Mouse (Mus musculus) heart, embryonic 16.5 days (tissue): ENCODE data around the gene Pold4. TPM values are rescaled to one million over a fixed set of nuclear protein-coding genes. Genes with fewer than 3 reads are reported as not detected.
"Not testable (repeated sequence)": the region's sequence is repeated elsewhere in the genome, so short reads cannot be mapped to it uniquely, and the experiment has no call there.

ENCODE experiments used
- ATAC-seq: fragments of 200-750 bp; cut with Nextera tagmentation; replicated peaks from 2 replicates; pipeline ENCODE4 v1.8.0; 2017; ENCODE audit warnings: moderate number of reproducible peaks; ENCODE audit not compliant: insufficient read depth, low FRiP score; ENCODE audit errors: extremely low read depth
- H3K27ac ChIP-seq: fragments of 300-500 bp; sonication (generic); 2 replicates; pipeline ENCODE4 v1.5.1; 2014; ENCODE audit warnings: mild to moderate bottlenecking, low read length, control low read depth, moderate library complexity
- H3K27me3 ChIP-seq: fragments of 300-500 bp; sonication (generic); 2 replicates; pipeline ENCODE4 v1.6.1; 2014; ENCODE audit warnings: low read length, mixed read lengths; ENCODE audit not compliant: control insufficient read depth, insufficient read depth
- H3K36me3 ChIP-seq: fragments of 300-500 bp; sonication (generic); 2 replicates; pipeline ENCODE4 v1.6.1; 2014; ENCODE audit not compliant: control insufficient read depth, insufficient read depth
- H3K4me1 ChIP-seq: fragments of 300-500 bp; sonication (generic); 2 replicates; pipeline ENCODE4 v1.6.1; 2014; ENCODE audit warnings: low read length, mixed read lengths; ENCODE audit not compliant: control insufficient read depth, insufficient read depth
- H3K4me2 ChIP-seq: fragments of 300-500 bp; sonication (generic); 2 replicates; pipeline ENCODE4 v1.6.1; 2014; ENCODE audit warnings: low read depth, mild to moderate bottlenecking, control low read depth, low read length
- H3K4me3 ChIP-seq: fragments of 300-500 bp; sonication (generic); 2 replicates; pipeline ENCODE4 v1.5.1; 2014; ENCODE audit warnings: mild to moderate bottlenecking, control low read depth, low read length
- H3K9ac ChIP-seq: fragments of 300-500 bp; sonication (generic); 2 replicates; pipeline ENCODE4 v1.6.1; 2014; ENCODE audit warnings: low read length, control low read depth
- H3K9me3 ChIP-seq: fragments of 300-500 bp; sonication (generic); replicated peaks from 2 replicates; pipeline ENCODE4 v1.6.1; 2016; ENCODE audit warnings: low read length; ENCODE audit not compliant: control insufficient read depth
- WGBS: fragments of 180-500 bp; shearing (Covaris S2); extraction: QIAGEN DNeasy Blood & Tissue Kit; methylation state at CpG from one replicate; pipeline ENCODE4 v1.1.7; 2014; 5-methylcytosine and 5-hydroxymethylcytosine counted together
- polyA plus RNA-seq: library from polyadenylated mRNA; unstranded; fragments of >200 nt; fragmentation: Nextera tagmentation; extraction: Ambion mirVana; gene quantifications from 2 replicates; pipeline ENCODE4 v1.2.1, GENCODE M21; 2015

Pold4 gene
- polyA plus RNA-seq, 1 experiment from 2014 or later, result 22.6 TPM

- WGBS, result 55% methylated on average over 8 of the region's 8 CpGs
- ATAC-seq, result no peak
Measured at GRCm38 (mm10) chr19:4230415-4230814, 1.3 kb upstream of the Pold4 start.

DNA sequence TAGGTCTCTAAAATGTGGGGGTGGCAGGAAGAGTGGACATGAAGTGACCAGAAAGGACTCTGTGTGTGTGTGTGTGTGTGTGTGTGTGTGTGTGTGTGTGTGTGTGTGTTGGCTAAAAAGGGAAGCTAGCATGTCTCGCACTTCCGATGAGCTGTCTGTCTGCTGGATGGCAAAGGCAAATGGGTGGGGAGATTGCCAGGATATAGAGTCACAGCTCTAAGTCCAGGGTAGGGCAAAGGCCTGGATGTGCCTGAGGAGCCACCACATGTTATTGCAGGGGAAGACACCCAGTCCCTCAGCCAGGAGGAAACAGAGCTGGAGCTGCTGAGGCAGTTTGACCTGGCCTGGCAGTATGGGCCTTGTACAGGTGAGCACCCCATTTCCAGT is 480 bp downstream of the Pold4 start:
- H3K4me1 ChIP-seq, result peaks cover 8% of the 10 kb centered on the region
- no peak for ATAC-seq
- no peaks in the 10 kb centered on the region for H3K36me3 ChIP-seq
- H3K27me3 ChIP-seq, result no peaks in the 10 kb centered on the region; the same call in 1 of the 2 replicates
- peak overlapping the region; percentile 78 for H3K9ac ChIP-seq
- 4% methylated on average over 2 of the region's 2 CpGs for WGBS
- no peaks in the 10 kb centered on the region for H3K9me3 ChIP-seq
- peak overlapping the region; percentile 70 for H3K4me3 ChIP-seq
- H3K4me2 ChIP-seq, result peak overlapping the region; percentile 82
- peak overlapping the region; percentile 88 for H3K27ac ChIP-seq

More at GRCm38 (mm10) chr19:4230415-4230814, 1.3 kb upstream of the Pold4 start:
- H3K27ac ChIP-seq, result no peak overlapping the region
- H3K27me3 ChIP-seq, result peaks cover 5% of the 10 kb centered on the region; the same call in 1 of the 2 replicates
- no peaks in the 10 kb centered on the region for H3K9me3 ChIP-seq
- no peak overlapping the region for H3K4me2 ChIP-seq
- no peak overlapping the region for H3K9ac ChIP-seq
- no peak overlapping the region for H3K4me3 ChIP-seq
- H3K36me3 ChIP-seq, result no peaks in the 10 kb centered on the region
- peaks cover 8% of the 10 kb centered on the region for H3K4me1 ChIP-seq

GRCm38 (mm10) chr19:4232651-4233050 is 952 bp downstream of the Pold4 start:
- H3K4me1 ChIP-seq, result peaks cover 8% of the 10 kb centered on the region
- H3K4me2 ChIP-seq, result peak overlapping the region; percentile 82; the same call in 1 of the 2 replicates
- no peaks in the 10 kb centered on the region for H3K36me3 ChIP-seq
- no peak for ATAC-seq
- H3K9me3 ChIP-seq, result no peaks in the 10 kb centered on the region
- H3K27ac ChIP-seq, result no peak overlapping the region
- H3K27me3 ChIP-seq, result no peaks in the 10 kb centered on the region; the same call in 1 of the 2 replicates
- 76% methylated on average over 7 of the region's 7 CpGs for WGBS
- no peak overlapping the region for H3K4me3 ChIP-seq
- H3K9ac ChIP-seq, result peak overlapping the region; percentile 78

- no peak for ATAC-seq
Measured at GRCm38 (mm10) chr19:4234548-4234947, 2.8 kb downstream of the Pold4 start.

DNA sequence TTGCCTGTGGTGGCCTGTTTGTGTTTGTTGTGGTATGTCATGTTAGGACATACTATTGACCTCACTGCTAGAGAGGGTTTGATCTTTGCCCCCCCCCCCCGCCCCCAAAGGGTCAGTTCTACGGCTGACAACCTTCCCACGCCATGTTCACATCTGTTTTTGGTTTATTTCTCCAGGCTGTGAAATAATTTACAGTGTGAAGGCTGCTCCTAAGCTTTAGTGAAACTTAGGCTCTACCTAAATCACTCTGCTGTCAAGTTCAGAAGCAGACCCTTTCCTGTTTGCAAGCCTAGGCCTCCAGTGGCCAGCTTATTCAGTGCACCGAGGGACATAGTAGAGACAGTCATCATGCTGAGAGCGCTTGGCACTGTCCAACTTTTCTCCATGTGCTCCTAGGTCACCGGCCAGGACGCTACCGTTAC is 8.6 kb downstream of the Pold4 start:
- H3K4me3 ChIP-seq, result no peak overlapping the region
- no peaks in the 10 kb centered on the region for H3K27me3 ChIP-seq
- H3K4me2 ChIP-seq, result no peak overlapping the region
- H3K4me1 ChIP-seq, result no peaks in the 10 kb centered on the region
- H3K9me3 ChIP-seq, result no peaks in the 10 kb centered on the region
- no peaks in the 10 kb centered on the region for H3K36me3 ChIP-seq
- no peak overlapping the region for H3K9ac ChIP-seq
- 68% methylated on average over 8 of the region's 8 CpGs for WGBS
- ATAC-seq, result no peak
- H3K27ac ChIP-seq, result no peak overlapping the region

More at GRCm38 (mm10) chr19:4234548-4234947, 2.8 kb downstream of the Pold4 start:
- Histone ChIP-seq H3K9ac (no peak overlapping the region), H3K9me3 (no peaks in the 10 kb centered on the region), H3K4me2 (no peak overlapping the region), H3K4me1 (peaks cover 8% of the 10 kb centered on the region), H3K27me3 (no peaks in the 10 kb centered on the region), H3K36me3 (no peaks in the 10 kb centered on the region), H3K4me3 (no peak overlapping the region), H3K27ac (no peak overlapping the region)
- WGBS, result 59% methylated on average over 4 of the region's 4 CpGs

DNA sequence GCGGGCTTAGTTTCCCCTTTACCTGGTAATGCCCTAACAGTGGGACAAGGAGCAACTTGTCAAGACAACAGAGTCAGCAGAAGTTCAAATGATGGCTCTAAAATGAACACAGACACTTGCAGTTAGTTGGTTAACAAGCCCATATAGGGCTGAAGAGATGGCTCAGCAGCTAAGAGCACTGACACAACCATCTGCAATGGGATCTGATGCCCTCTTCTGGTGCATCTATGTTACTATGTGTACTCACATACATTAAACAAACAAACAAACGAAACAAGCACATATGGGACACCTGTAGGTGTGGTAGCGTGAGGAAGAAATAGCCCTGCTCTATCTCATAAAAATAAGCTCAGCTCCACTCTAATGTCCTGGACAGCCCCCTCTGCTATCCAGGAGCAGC is 10.7 kb downstream of the Pold4 start:
- Histone ChIP-seq H3K27ac (no peak overlapping the region), H3K36me3 (no peaks in the 10 kb centered on the region), H3K4me3 (no peak overlapping the region), H3K9ac (no peak overlapping the region), H3K4me1 (no peaks in the 10 kb centered on the region), H3K9me3 (no peaks in the 10 kb centered on the region), H3K4me2 (no peak overlapping the region), H3K27me3 (no peaks in the 10 kb centered on the region)
- WGBS, result 63% methylated on average over 3 of the region's 3 CpGs
- ATAC-seq, result no peak

DNA sequence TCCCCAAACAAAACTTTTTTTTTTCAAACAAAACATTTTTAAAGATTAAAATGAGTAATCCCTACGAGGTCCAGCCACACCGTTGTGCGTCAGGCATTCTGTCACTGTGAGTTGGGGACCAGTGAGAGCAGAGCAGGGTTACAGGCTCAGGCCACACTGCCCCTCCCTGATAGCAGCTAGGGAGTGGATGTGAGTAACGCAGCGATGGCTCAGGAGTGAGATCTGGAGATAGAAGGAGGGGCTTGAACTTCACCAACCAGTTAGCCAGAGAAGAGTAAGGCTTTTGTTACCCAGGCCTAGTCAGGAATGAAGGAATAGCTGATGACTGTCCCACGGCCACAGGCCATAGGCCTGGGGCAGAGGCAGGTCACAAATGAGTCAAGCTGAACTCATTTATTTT is 13.1 kb downstream of the Pold4 start:
- 80% methylated on average over 6 of the region's 6 CpGs for WGBS
- Histone ChIP-seq H3K36me3 (no peaks in the 10 kb centered on the region), H3K4me2 (no peak overlapping the region), H3K9me3 (no peaks in the 10 kb centered on the region), H3K4me1 (no peaks in the 10 kb centered on the region), H3K27me3 (no peaks in the 10 kb centered on the region), H3K27ac (no peak overlapping the region), H3K9ac (no peak overlapping the region), H3K4me3 (no peak overlapping the region)
- no peak for ATAC-seq

DNA sequence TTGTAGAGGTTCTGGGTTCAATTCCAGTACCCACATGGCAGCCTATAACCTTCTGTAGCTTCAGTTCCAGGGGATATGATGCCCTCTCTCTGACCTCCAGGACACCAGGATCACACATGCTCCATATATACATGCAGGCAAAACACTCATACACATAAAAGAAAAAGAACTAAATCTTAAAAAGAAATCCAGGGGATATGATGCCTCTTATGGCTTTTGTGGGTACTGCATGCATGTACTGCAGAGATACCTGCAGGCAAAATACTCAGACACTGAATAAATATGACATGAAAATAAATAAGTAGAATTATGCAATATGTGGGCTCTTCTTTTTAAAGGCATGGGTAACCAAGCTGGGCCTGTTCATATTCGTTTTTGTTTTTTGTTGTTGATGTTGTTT is 15.3 kb downstream of the Pold4 start:
- ATAC-seq, result no peak
- no peak overlapping the region for H3K9ac ChIP-seq
- H3K9me3 ChIP-seq, result no peaks in the 10 kb centered on the region
- 46% methylated on average over 1 of the region's 1 CpGs for whole genome bisulfite sequencing
- H3K4me2 ChIP-seq, result no peak overlapping the region
- H3K27me3 ChIP-seq, result no peaks in the 10 kb centered on the region
- H3K27ac ChIP-seq, result no peak overlapping the region
- H3K4me3 ChIP-seq, result no peak overlapping the region
- no peaks in the 10 kb centered on the region for H3K36me3 ChIP-seq
- H3K4me1 ChIP-seq, result no peaks in the 10 kb centered on the region

DNA sequence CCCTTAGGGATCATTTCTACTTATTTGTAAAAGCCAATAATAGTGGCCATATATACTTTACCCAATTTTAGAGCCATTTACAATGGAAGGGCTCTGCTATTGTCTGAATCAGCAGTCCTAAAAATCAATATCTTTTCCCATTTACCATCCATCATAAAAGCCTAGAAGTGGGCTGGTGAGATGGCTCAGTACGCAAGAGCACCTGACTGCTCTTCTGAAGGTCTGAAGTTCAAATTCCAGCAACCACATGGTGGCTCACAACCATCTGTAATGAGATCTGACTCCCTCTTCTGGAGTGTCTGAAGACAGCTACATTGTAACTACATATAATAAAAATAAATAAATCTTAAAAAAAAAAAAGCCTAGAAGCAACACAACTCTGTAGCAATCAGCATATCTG is 17.0 kb downstream of the Pold4 start:
- not testable (repeated sequence) for ATAC-seq

More for the DNA sequence above, 17.0 kb downstream of the Pold4 start:
- not testable (repeated sequence) for H3K9me3 ChIP-seq, H3K27ac ChIP-seq, H3K4me3 ChIP-seq, H3K9ac ChIP-seq, H3K4me1 ChIP-seq, H3K36me3 ChIP-seq, H3K27me3 ChIP-seq, H3K4me2 ChIP-seq
- 60% methylated on average over 1 of the region's 1 CpGs for WGBS
